In the genomic region with DNA sequence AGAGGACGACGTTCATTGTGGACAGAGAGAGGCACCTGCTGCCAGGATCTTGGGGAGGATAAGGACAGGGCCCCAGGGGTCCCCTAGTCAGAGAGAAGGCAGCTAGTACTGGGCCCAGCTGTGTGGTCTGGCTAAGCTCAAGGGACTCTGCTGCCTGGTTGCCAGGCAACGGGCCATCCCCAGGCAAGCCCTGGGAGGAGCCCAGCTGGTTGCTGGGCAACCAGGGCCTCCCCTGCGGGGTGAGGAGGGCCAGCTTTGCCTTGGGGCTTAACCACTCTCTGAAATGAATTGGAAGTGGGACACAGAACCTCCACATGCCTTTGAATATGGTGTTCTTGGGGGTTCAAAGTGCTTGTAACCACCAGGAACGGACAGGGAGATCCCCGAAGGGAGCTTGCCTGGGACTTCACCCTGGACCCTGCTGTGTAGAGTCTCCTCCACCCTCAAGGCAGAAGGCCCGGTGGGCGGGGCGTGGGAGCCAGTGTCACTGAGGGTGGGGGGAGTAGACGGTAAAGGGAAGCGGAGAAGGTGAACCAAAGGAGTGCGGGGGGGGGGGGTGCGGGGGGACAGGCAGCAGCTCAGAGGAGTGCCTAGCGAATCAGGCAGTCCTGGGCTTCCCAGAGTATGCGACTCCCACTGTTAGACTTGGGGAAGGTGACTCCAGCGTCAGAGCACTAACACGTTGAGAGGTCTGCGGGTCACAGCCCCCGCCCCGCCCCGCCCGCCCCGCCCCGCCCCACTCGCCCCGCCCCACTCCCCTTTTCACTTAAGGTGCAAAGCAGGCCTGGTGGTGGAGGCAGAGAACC, we compare ENCODE assay signal across 8 mouse cellular contexts. TPM values are rescaled to one million over a fixed set of nuclear protein-coding genes. Genes with fewer than 3 reads are reported as not detected.
DNase-seq lines count a peak whose midpoint lies in the region; ATAC-seq and TF ChIP-seq lines count a peak whose summit lies in the region.

A gene (minus strand): TSS at position 149 of the 806 bp plus-strand sequence.

- intact Hi-C loops in left cerebral cortex, adult 2 months (cut with DNase I), result loop anchor here (2.0 to 5.0 kb wide), 4 partner anchors 90 to 421 kb away; no protein-coding TSS in a partner anchor

- peak; percentile 62 for ATAC-seq in kidney, postnatal 0 days (replicated peaks; ENCODE audit: low FRiP score, low read depth)
- ATAC-seq in heart, embryonic 16.5 days (replicated peaks; ENCODE audit: extremely low read depth, insufficient read depth, low FRiP score), result peak; percentile 84

- no peak for TF ChIP-seq CTCF in kidney, postnatal 0 days (IDR thresholded peaks at IDR 0.05; ENCODE audit: low read depth)
- TF ChIP-seq CTCF in left cerebral cortex, adult 2 months (IDR thresholded peaks at IDR 0.05), result no peak

- H3K4me3 ChIP-seq in kidney, postnatal 0 days (replicated peaks; ENCODE audit: low read depth, low read length), result no peak within 1 kb of the TSS
- no peak within 1 kb of the TSS for H3K4me3 ChIP-seq in heart, embryonic 16.5 days (ENCODE audit: low read length)
- no peak within 1 kb of the TSS for H3K4me3 ChIP-seq in left cerebral cortex, adult 2 months

- H3K27ac ChIP-seq in kidney, postnatal 0 days, result no peak within 1 kb of the TSS
- H3K27ac ChIP-seq in heart, embryonic 16.5 days (ENCODE audit: low read length), result no peak within 1 kb of the TSS
- H3K27ac ChIP-seq in left cerebral cortex, adult 2 months, result no peak within 1 kb of the TSS

- peaks cover 13% of the 10 kb centered on the region for H3K4me1 ChIP-seq in kidney, postnatal 0 days (replicated peaks; ENCODE audit: insufficient read depth, low read length)
- H3K4me1 ChIP-seq in heart, embryonic 16.5 days (ENCODE audit: control insufficient read depth, insufficient read depth, low read length), result peaks cover 17% of the 10 kb centered on the region

- DNase-seq in kidney, postnatal 0 days (ENCODE audit: low spot score), result peak; percentile 87
- DNase-seq in kidney, adult 8-10 months, result no peak
- peak; percentile 94 for DNase-seq in embryo, embryonic 10 days (ENCODE audit: low spot score)
- peak; percentile 58 to 70 for DNase-seq in left cerebral cortex, adult 2 months (ENCODE audit: extremely low spot score in 1 of 2, low spot score in 2 of 2)
- DNase-seq in lung, postnatal 4 days, result peak; percentile 53 to 86
- DNase-seq in right cerebral cortex, postnatal 14 days, result peak; percentile 59
- no peak for DNase-seq in urinary bladder, postnatal 25 days (ENCODE audit: low spot score)

- no peaks in the 10 kb centered on the region for H3K27me3 ChIP-seq in kidney, postnatal 0 days (ENCODE audit: insufficient read depth, low read length)
- H3K27me3 ChIP-seq in heart, embryonic 16.5 days (ENCODE audit: control insufficient read depth, insufficient read depth, low read length), result peaks cover 28% of the 10 kb centered on the region

- 0 out of 2 replicates have a peak within 1 kb of the TSS, but pooled peaks have one; percentile 4 for H3K9ac ChIP-seq in kidney, postnatal 0 days (ENCODE audit: low read depth, low read length)
- H3K9ac ChIP-seq in heart, embryonic 16.5 days (ENCODE audit: low read length), result no peak within 1 kb of the TSS

- H3K9me3 ChIP-seq in kidney, postnatal 0 days (replicated peaks; ENCODE audit: low read length), result no peaks in the 10 kb centered on the region
- no peaks in the 10 kb centered on the region for H3K9me3 ChIP-seq in heart, embryonic 16.5 days (replicated peaks; ENCODE audit: control insufficient read depth, low read length)

- H3K36me3 ChIP-seq in kidney, postnatal 0 days (ENCODE audit: insufficient read depth, low read length), result no peaks in the 10 kb centered on the region
- H3K36me3 ChIP-seq in heart, embryonic 16.5 days (ENCODE audit: control insufficient read depth, insufficient read depth), result no peaks in the 10 kb centered on the region

- WGBS in kidney, postnatal 0 days, result 1% methylated on average over 21 of the region's 26 CpGs
- 2% methylated on average over 22 of the region's 26 CpGs for WGBS in heart, embryonic 16.5 days

- H3K4me2 ChIP-seq in kidney, postnatal 0 days (ENCODE audit: low read length), result peak within 1 kb of the TSS; percentile 27
- H3K4me2 ChIP-seq in heart, embryonic 16.5 days (ENCODE audit: low read depth, low read length), result peak within 1 kb of the TSS; percentile 28; the same call in 1 of the 2 replicates

RNA-seq across cellular contexts. Expression of the gene that starts here (rescaled TPM):
- not detected in 2 replicates for polyA plus RNA-seq in kidney, postnatal 0 days (2015; fragmentation: Nextera tagmentation; extraction: Ambion mirVana)
- polyA plus RNA-seq in heart, embryonic 16.5 days (2015; fragmentation: Nextera tagmentation; extraction: Ambion mirVana), result 0.66 and 0.79 TPM in 2 replicates
- 1 to 10 TPM in 1 of 2 experiments, under 1 TPM in 1; 0.68 to 1.0 TPM for total RNA-seq in left cerebral cortex, adult 2 months (2021)

Comparison
In these comparisons a context has a peak if more than half of its experiments do, and no peak if none do; other contexts are left out.
1. Peak in DNase-seq, ATAC-seq, H3K9ac ChIP-seq and H3K4me2 ChIP-seq in kidney, postnatal 0 days; RNA of the gene not detected or under 1 TPM.
2. Peak in ATAC-seq and H3K4me2 ChIP-seq in heart, embryonic 16.5 days; RNA of the gene not detected or under 1 TPM.
3. DNase-seq: peak in embryo, embryonic 10 days (single experiment), left cerebral cortex, adult 2 months (2 of 2), lung, postnatal 4 days (2 of 2) and right cerebral cortex, postnatal 14 days (single experiment); none in kidney, adult 8-10 months (0 of 2) and urinary bladder, postnatal 25 days (single experiment).